Mouse (Mus musculus): ENCODE results near the gene Dagla. TPM values are rescaled to one million over a fixed set of nuclear protein-coding genes. Genes with fewer than 3 reads are reported as not detected.
A peak's percentile ranks its signal among the peaks of the same experiment; 100 is the strongest.

Gene Dagla
- polyA plus RNA-seq, 1 experiment from 2014 or later: 4.9 TPM

- no peak for ATAC-seq (ENCODE audit: low FRiP score, low read depth)
- H3K36me3 ChIP-seq: no peaks in the 10 kb centered on the region
- peaks cover 28% of the 10 kb centered on the region for H3K27me3 ChIP-seq (replicated peaks)
- H3K9ac ChIP-seq: no peak overlapping the region
- no peak overlapping the region for H3K4me2 ChIP-seq (replicated peaks)
- H3K9me3 ChIP-seq: no peaks in the 10 kb centered on the region
- no peak overlapping the region for H3K4me3 ChIP-seq
- 87% methylated on average over 12 of the region's 12 CpGs for WGBS
- no peak overlapping the region for H3K27ac ChIP-seq
- H3K4me1 ChIP-seq: peaks cover 14% of the 10 kb centered on the region
These were observed 963 bp upstream of the Dagla start for GRCm38 (mm10) chr19:10305640-10306039.

- peak; percentile 74 for ATAC-seq (ENCODE audit: low FRiP score, low read depth)
- Histone ChIP-seq H3K27me3 (replicated peaks) (peaks cover 32% of the 10 kb centered on the region), H3K4me1 (peaks cover 14% of the 10 kb centered on the region), H3K36me3 (no peaks in the 10 kb centered on the region), H3K9me3 (no peaks in the 10 kb centered on the region), H3K27ac (no peak overlapping the region), H3K4me2 (replicated peaks) (peak overlapping the region; percentile 95), H3K4me3 (peak overlapping the region; percentile 74), H3K9ac (peak overlapping the region; percentile 83)
- 8% methylated on average over 37 of the region's 37 CpGs for WGBS
These were observed 282 bp downstream of the Dagla start for GRCm38 (mm10) chr19:10304395-10304794.

GRCm38 (mm10) chr19:10302852-10303251 is 1.8 kb downstream of the Dagla start:
- Histone ChIP-seq H3K4me2 (replicated peaks) (peak overlapping the region; percentile 95; the same call in 1 of the 2 replicates), H3K27me3 (replicated peaks) (peaks cover 32% of the 10 kb centered on the region), H3K9ac (no peak overlapping the region), H3K4me3 (no peak overlapping the region), H3K27ac (no peak overlapping the region), H3K4me1 (peaks cover 14% of the 10 kb centered on the region), H3K9me3 (no peaks in the 10 kb centered on the region), H3K36me3 (no peaks in the 10 kb centered on the region)
- no peak for ATAC-seq (ENCODE audit: low FRiP score, low read depth)
- WGBS: 97% methylated on average over 3 of the region's 3 CpGs

GRCm38 (mm10) chr19:10301866-10302356 is 2.8 kb downstream of the Dagla start:
- Histone ChIP-seq H3K9me3 (no peaks in the 10 kb centered on the region), H3K36me3 (no peaks in the 10 kb centered on the region), H3K27me3 (replicated peaks) (peaks cover 35% of the 10 kb centered on the region), H3K27ac (no peak overlapping the region), H3K4me1 (peaks cover 21% of the 10 kb centered on the region), H3K9ac (no peak overlapping the region), H3K4me3 (no peak overlapping the region), H3K4me2 (replicated peaks) (no peak overlapping the region)
- no peak for ATAC-seq (ENCODE audit: low FRiP score, low read depth)
- 77% methylated on average over 4 of the region's 4 CpGs for WGBS

GRCm38 (mm10) chr19:10301263-10301662 is 3.4 kb downstream of the Dagla start:
- H3K27ac ChIP-seq: no peak overlapping the region
- H3K36me3 ChIP-seq: no peaks in the 10 kb centered on the region
- H3K4me1 ChIP-seq: peaks cover 28% of the 10 kb centered on the region
- H3K4me3 ChIP-seq: no peak overlapping the region
- H3K4me2 ChIP-seq (replicated peaks): no peak overlapping the region
- WGBS: 74% methylated on average over 11 of the region's 11 CpGs
- no peaks in the 10 kb centered on the region for H3K9me3 ChIP-seq
- peaks cover 39% of the 10 kb centered on the region for H3K27me3 ChIP-seq (replicated peaks)
- no peak overlapping the region for H3K9ac ChIP-seq
- ATAC-seq (ENCODE audit: low FRiP score, low read depth): no peak

- no peaks in the 10 kb centered on the region for H3K36me3 ChIP-seq
- H3K9me3 ChIP-seq: no peaks in the 10 kb centered on the region
- ATAC-seq (ENCODE audit: low FRiP score, low read depth): no peak
- 89% methylated on average over 4 of the region's 4 CpGs for WGBS
- no peak overlapping the region for H3K9ac ChIP-seq
- H3K27ac ChIP-seq: no peak overlapping the region
- H3K4me1 ChIP-seq: peaks cover 32% of the 10 kb centered on the region
- H3K4me2 ChIP-seq (replicated peaks): no peak overlapping the region
- H3K27me3 ChIP-seq (replicated peaks): peaks cover 41% of the 10 kb centered on the region
- no peak overlapping the region for H3K4me3 ChIP-seq
These were observed 3.9 kb downstream of the Dagla start for GRCm38 (mm10) chr19:10300809-10301208.

GRCm38 (mm10) chr19:10298268-10298667 is 6.4 kb downstream of the Dagla start:
- 84% methylated on average over 4 of the region's 4 CpGs for WGBS
- Histone ChIP-seq H3K4me3 (no peak overlapping the region), H3K27ac (no peak overlapping the region), H3K36me3 (no peaks in the 10 kb centered on the region), H3K27me3 (replicated peaks) (peaks cover 45% of the 10 kb centered on the region), H3K9me3 (no peaks in the 10 kb centered on the region), H3K4me2 (replicated peaks) (no peak overlapping the region), H3K9ac (no peak overlapping the region), H3K4me1 (peaks cover 38% of the 10 kb centered on the region)
- ATAC-seq (ENCODE audit: low FRiP score, low read depth): no peak

GRCm38 (mm10) chr19:10297041-10297503 is 7.6 kb downstream of the Dagla start:
- H3K27ac ChIP-seq: no peak overlapping the region; the same call in 1 of the 2 replicates
- WGBS: 34% methylated on average over 8 of the region's 8 CpGs
- H3K9ac ChIP-seq: 0 out of 2 replicates have a peak overlapping the region, but pooled peaks have one; percentile 3

GRCm38 (mm10) chr19:10296306-10296705 is 8.4 kb downstream of the Dagla start:
- Histone ChIP-seq H3K27ac (no peak overlapping the region), H3K4me3 (no peak overlapping the region), H3K9me3 (no peaks in the 10 kb centered on the region), H3K4me2 (replicated peaks) (no peak overlapping the region), H3K36me3 (no peaks in the 10 kb centered on the region), H3K27me3 (replicated peaks) (peaks cover 43% of the 10 kb centered on the region), H3K4me1 (peaks cover 33% of the 10 kb centered on the region), H3K9ac (no peak overlapping the region)
- 24% methylated on average over 5 of the region's 5 CpGs for WGBS
- no peak for ATAC-seq (ENCODE audit: low FRiP score, low read depth)

More at GRCm38 (mm10) chr19:10297041-10297503, 7.6 kb downstream of the Dagla start:
- ATAC-seq (ENCODE audit: low FRiP score, low read depth): no peak
- H3K4me1 ChIP-seq: peaks cover 33% of the 10 kb centered on the region
- no peaks in the 10 kb centered on the region for H3K36me3 ChIP-seq
- H3K4me2 ChIP-seq (replicated peaks): 0 out of 2 replicates have a peak overlapping the region, but pooled peaks have one; percentile 2
- H3K9me3 ChIP-seq: no peaks in the 10 kb centered on the region
- H3K27me3 ChIP-seq (replicated peaks): peaks cover 39% of the 10 kb centered on the region
- no peak overlapping the region for H3K4me3 ChIP-seq

- Histone ChIP-seq H3K4me3 (no peak overlapping the region), H3K36me3 (no peaks in the 10 kb centered on the region), H3K9ac (no peak overlapping the region), H3K4me1 (peaks cover 33% of the 10 kb centered on the region), H3K9me3 (no peaks in the 10 kb centered on the region), H3K27me3 (replicated peaks) (peaks cover 48% of the 10 kb centered on the region), H3K27ac (no peak overlapping the region), H3K4me2 (replicated peaks) (peak overlapping the region; percentile 27)
- no peak for ATAC-seq (ENCODE audit: low FRiP score, low read depth)
- WGBS: 26% methylated on average over 20 of the region's 20 CpGs
These were observed 9.8 kb downstream of the Dagla start for GRCm38 (mm10) chr19:10294631-10295562.

- Histone ChIP-seq H3K36me3 (no peaks in the 10 kb centered on the region), H3K27ac (no peak overlapping the region), H3K9me3 (no peaks in the 10 kb centered on the region), H3K9ac (no peak overlapping the region), H3K4me1 (peaks cover 33% of the 10 kb centered on the region), H3K27me3 (replicated peaks) (peaks cover 54% of the 10 kb centered on the region), H3K4me3 (no peak overlapping the region), H3K4me2 (replicated peaks) (no peak overlapping the region)
- 81% methylated on average over 5 of the region's 5 CpGs for WGBS
- no peak for ATAC-seq (ENCODE audit: low FRiP score, low read depth)
These were observed 10.7 kb downstream of the Dagla start for GRCm38 (mm10) chr19:10293987-10294386.

GRCm38 (mm10) chr19:10291896-10292490 is 12.7 kb downstream of the Dagla start:
- WGBS: 66% methylated on average over 9 of the region's 9 CpGs
- Histone ChIP-seq H3K9me3 (no peaks in the 10 kb centered on the region), H3K27me3 (replicated peaks) (peaks cover 65% of the 10 kb centered on the region), H3K9ac (no peak overlapping the region), H3K36me3 (no peaks in the 10 kb centered on the region), H3K4me2 (replicated peaks) (no peak overlapping the region), H3K4me3 (no peak overlapping the region), H3K27ac (no peak overlapping the region), H3K4me1 (peaks cover 27% of the 10 kb centered on the region)
- no peak for ATAC-seq (ENCODE audit: low FRiP score, low read depth)

Data from neural tube, embryonic 12.5 days (tissue).